Mouse (Mus musculus) stomach, embryonic 16.5 days (tissue): ENCODE measurements around the gene Foxb2. TPM values are rescaled to one million over a fixed set of nuclear protein-coding genes. Genes with fewer than 3 reads are reported as not detected.
A peak's percentile ranks its signal among the peaks of the same experiment; 100 is the strongest.

Experiments used
- ATAC-seq: fragments of 200-750 bp; cut with Nextera tagmentation; 2 replicates; pipeline ENCODE4 v1.8.0; 2017; ENCODE audit warnings: moderate number of reproducible peaks, moderate TSS enrichment; ENCODE audit not compliant: insufficient read depth, low FRiP score
- H3K27ac ChIP-seq: fragments of 300-500 bp; sonication (generic); 2 replicates; pipeline ENCODE4 v1.5.1; 2014; ENCODE audit warnings: low read length
- H3K27me3 ChIP-seq: fragments of 300-500 bp; sonication (generic); 2 replicates; pipeline ENCODE4 v1.6.1; 2014; ENCODE audit warnings: low read length, control low read depth, mixed read lengths; ENCODE audit not compliant: control insufficient read depth, insufficient read depth
- H3K36me3 ChIP-seq: fragments of 300-500 bp; sonication (generic); 2 replicates; pipeline ENCODE4 v1.6.1; 2014; ENCODE audit warnings: low read length; ENCODE audit not compliant: control insufficient read depth, insufficient read depth
- H3K4me1 ChIP-seq: fragments of 300-500 bp; sonication (generic); 2 replicates; pipeline ENCODE4 v1.6.1; 2014; ENCODE audit warnings: low read length, control low read depth, mixed read lengths; ENCODE audit not compliant: control insufficient read depth, insufficient read depth
- H3K4me2 ChIP-seq: fragments of 300-500 bp; sonication (generic); 2 replicates; pipeline ENCODE4 v1.6.1; 2014; ENCODE audit warnings: low read depth, low read length, mixed read lengths
- H3K4me3 ChIP-seq: fragments of 300-500 bp; sonication (generic); replicated peaks from 2 replicates; pipeline ENCODE4 v1.5.1; 2014; ENCODE audit warnings: mild to moderate bottlenecking, low read length
- H3K9ac ChIP-seq: fragments of 300-500 bp; sonication (generic); 2 replicates; pipeline ENCODE4 v1.6.1; 2014; ENCODE audit warnings: low read length
- H3K9me3 ChIP-seq: fragments of 300-500 bp; sonication (generic); replicated peaks from 2 replicates; pipeline ENCODE4 v1.6.1; 2016; ENCODE audit warnings: low read length, control low read depth; ENCODE audit not compliant: control insufficient read depth
- WGBS: fragments of 180-500 bp; shearing (Covaris S2); extraction: QIAGEN DNeasy Blood & Tissue Kit; methylation state at CpG from one replicate; pipeline ENCODE4 v1.1.7; 2014; 5-methylcytosine and 5-hydroxymethylcytosine counted together
- polyA plus RNA-seq: library from polyadenylated mRNA; unstranded; fragments of >200 nt; fragmentation: Nextera tagmentation; extraction: Ambion mirVana; gene quantifications from 2 replicates; pipeline ENCODE4 v1.2.1, GENCODE M21; 2015

The Foxb2 gene
- polyA plus RNA-seq = not detected in 2 replicates

DNA sequence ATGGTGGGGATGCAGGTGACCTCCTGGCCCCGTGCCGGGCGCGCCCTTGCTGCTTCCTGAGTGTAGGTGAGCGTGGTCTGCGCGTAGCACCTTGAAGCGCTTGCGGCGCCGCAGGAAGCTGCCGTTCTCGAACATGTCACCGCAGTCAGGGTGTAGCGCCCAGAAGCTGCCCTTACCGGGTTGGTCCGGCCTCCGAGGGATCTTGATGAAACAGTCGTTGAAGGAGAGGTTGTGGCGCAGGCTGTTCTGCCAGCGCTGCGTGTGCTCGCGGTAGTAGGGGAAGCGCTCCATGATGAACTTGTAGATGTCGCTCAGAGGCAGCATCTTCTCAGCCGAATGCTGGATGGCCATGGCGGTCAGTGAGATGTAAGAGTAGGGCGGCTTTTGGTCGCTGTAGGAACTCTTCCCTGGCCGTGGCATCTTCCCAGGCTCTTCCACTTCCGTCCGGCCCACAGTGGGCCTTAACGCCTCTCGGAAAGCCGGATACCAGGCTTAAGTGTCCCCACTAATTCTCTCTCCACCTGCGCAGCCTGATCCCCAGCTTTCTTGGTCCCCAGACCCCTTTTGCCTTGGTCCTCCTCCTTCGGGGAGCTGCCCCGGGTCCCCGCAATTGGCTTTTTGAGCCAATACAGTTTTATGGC, at the start of gene Foxb2:
TSS of gene Foxb2 (minus strand) at position 585 of the 641 bp plus-strand sequence.
- Histone ChIP-seq H3K36me3 (no peaks in the 10 kb centered on the region), H3K9ac (peak within 1 kb of the TSS; percentile 43), H3K4me3 (peak within 1 kb of the TSS; percentile 48), H3K27ac (no peak within 1 kb of the TSS), H3K4me1 (peaks cover 24% of the 10 kb centered on the region), H3K27me3 (peaks cover 92% of the 10 kb centered on the region), H3K4me2 (peak within 1 kb of the TSS; percentile 65), H3K9me3 (no peaks in the 10 kb centered on the region)
- ATAC-seq = no peak
- 2% methylated on average over 40 of the region's 40 CpGs for WGBS

DNA sequence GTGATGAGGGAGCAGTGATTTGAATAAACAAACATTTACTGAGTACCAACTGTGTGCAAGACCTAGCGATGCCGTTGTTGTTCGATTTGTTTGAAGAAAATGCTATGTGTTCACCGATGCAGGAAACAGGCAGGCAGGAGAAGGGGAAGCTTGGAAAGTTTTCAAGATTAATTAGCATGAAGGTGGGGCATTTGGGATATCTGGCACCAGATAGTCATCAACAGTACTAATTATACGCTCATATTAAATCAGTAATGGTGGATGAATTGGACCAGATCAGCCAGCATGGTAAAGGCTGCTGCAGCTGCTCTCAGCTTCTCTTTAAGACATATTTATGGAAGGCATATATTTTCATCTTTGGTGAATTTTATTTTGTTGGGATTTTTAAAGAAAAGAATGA, 37.9 kb upstream of the Foxb2 start:
- no peak overlapping the region for H3K9ac ChIP-seq
- no peak overlapping the region for H3K27ac ChIP-seq
- no peaks in the 10 kb centered on the region for H3K4me1 ChIP-seq
- no peaks in the 10 kb centered on the region for H3K36me3 ChIP-seq
- no peak overlapping the region for H3K4me2 ChIP-seq
- H3K9me3 ChIP-seq = no peaks in the 10 kb centered on the region
- ATAC-seq = no peak
- H3K4me3 ChIP-seq = no peak overlapping the region
- H3K27me3 ChIP-seq = no peaks in the 10 kb centered on the region
- 84% methylated on average over 5 of the region's 5 CpGs for WGBS

DNA sequence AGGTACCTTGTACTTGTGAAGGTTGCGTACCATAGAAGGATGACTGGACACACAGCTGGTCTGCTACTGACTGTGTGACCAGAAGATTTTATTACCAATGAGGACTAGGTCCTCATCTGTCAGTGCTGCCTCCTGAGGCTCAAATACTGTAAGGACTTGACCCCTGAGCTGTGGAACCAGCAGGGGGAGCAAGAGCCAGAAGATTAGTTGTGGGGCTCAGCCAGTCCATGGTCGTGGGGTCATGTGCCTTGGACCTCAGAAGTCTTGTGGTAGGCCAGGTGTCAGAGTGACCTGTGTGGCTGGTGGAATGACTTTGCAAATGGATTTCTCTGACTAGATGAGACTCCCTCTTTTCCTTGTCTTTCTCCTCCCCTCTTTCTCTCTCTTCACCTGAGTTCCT, 29.5 kb upstream of the Foxb2 start:
- H3K4me3 ChIP-seq = no peak overlapping the region
- 73% methylated on average over 2 of the region's 2 CpGs for WGBS
- ATAC-seq = no peak
- no peaks in the 10 kb centered on the region for H3K27me3 ChIP-seq
- no peaks in the 10 kb centered on the region for H3K4me1 ChIP-seq
- H3K36me3 ChIP-seq = no peaks in the 10 kb centered on the region
- no peak overlapping the region for H3K9ac ChIP-seq
- no peaks in the 10 kb centered on the region for H3K9me3 ChIP-seq
- no peak overlapping the region for H3K4me2 ChIP-seq
- no peak overlapping the region for H3K27ac ChIP-seq

- WGBS = 51% methylated on average over 10 of the region's 10 CpGs
- no peak for ATAC-seq
- H3K27me3 ChIP-seq = no peaks in the 10 kb centered on the region
- H3K4me1 ChIP-seq = no peaks in the 10 kb centered on the region
- no peak overlapping the region for H3K4me3 ChIP-seq
- H3K27ac ChIP-seq = no peak overlapping the region
- H3K36me3 ChIP-seq = no peaks in the 10 kb centered on the region
- no peaks in the 10 kb centered on the region for H3K9me3 ChIP-seq
- H3K9ac ChIP-seq = no peak overlapping the region
- no peak overlapping the region for H3K4me2 ChIP-seq
Measured at GRCm38 (mm10) chr19:16899716-16900115, 26.1 kb upstream of the Foxb2 start.

DNA sequence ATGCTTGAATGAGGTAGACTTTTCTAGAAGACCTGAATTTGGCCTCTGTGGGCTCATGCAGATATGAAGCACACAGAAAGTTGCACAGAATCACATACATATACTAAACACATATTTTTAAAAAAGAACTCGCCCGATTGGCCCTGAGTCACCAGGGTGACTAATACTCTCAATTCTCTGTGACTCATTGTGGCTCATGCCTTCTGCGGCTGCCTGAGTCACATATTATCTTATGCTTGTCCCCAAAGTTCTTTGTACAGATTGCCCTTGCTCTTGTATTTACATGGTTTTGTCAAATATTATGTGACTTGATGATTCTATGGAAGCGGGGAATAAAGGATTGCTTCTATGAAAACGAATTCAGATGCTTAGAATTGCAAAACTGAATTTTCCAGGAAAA, 25.0 kb upstream of the Foxb2 start:
- Histone ChIP-seq H3K9ac (no peak overlapping the region), H3K27ac (no peak overlapping the region), H3K36me3 (no peaks in the 10 kb centered on the region), H3K4me1 (no peaks in the 10 kb centered on the region), H3K4me3 (no peak overlapping the region), H3K27me3 (no peaks in the 10 kb centered on the region), H3K4me2 (no peak overlapping the region), H3K9me3 (no peaks in the 10 kb centered on the region)
- ATAC-seq = no peak
- 75% methylated on average over 5 of the region's 5 CpGs for WGBS

GRCm38 (mm10) chr19:16876458-16876770, 2.8 kb upstream of the Foxb2 start:
- Histone ChIP-seq H3K27me3 (peaks cover 83% of the 10 kb centered on the region), H3K27ac (no peak overlapping the region), H3K4me3 (no peak overlapping the region), H3K9me3 (no peaks in the 10 kb centered on the region), H3K4me1 (peaks cover 22% of the 10 kb centered on the region), H3K36me3 (no peaks in the 10 kb centered on the region), H3K4me2 (no peak overlapping the region), H3K9ac (no peak overlapping the region)
- ATAC-seq = no peak
- 2% methylated on average over 17 of the region's 17 CpGs for WGBS

GRCm38 (mm10) chr19:16875631-16876457, 2.2 kb upstream of the Foxb2 start:
- no peak overlapping the region for H3K27ac ChIP-seq
- H3K9ac ChIP-seq = no peak overlapping the region
- H3K27me3 ChIP-seq = peaks cover 88% of the 10 kb centered on the region
- H3K9me3 ChIP-seq = no peaks in the 10 kb centered on the region
- H3K4me3 ChIP-seq = no peak overlapping the region
- H3K4me2 ChIP-seq = no peak overlapping the region
- WGBS = 2% methylated on average over 34 of the region's 34 CpGs
- H3K4me1 ChIP-seq = peaks cover 24% of the 10 kb centered on the region
- no peak for ATAC-seq
- H3K36me3 ChIP-seq = no peaks in the 10 kb centered on the region

GRCm38 (mm10) chr19:16874991-16875540, 1.5 kb upstream of the Foxb2 start:
- Histone ChIP-seq H3K36me3 (no peaks in the 10 kb centered on the region), H3K4me2 (no peak overlapping the region), H3K27me3 (peaks cover 89% of the 10 kb centered on the region), H3K4me3 (no peak overlapping the region), H3K4me1 (peaks cover 24% of the 10 kb centered on the region), H3K27ac (no peak overlapping the region), H3K9me3 (no peaks in the 10 kb centered on the region), H3K9ac (no peak overlapping the region)
- no peak for ATAC-seq
- WGBS = 2% methylated on average over 14 of the region's 14 CpGs
